Mouse (Mus musculus) megakaryocyte-erythroid progenitor cell, adult 5 weeks (primary cell): ENCODE results near the gene Gtf2ird2. TPM values are rescaled to one million over a fixed set of nuclear protein-coding genes. Genes with fewer than 3 reads are reported as not detected.

ENCODE experiments used
- polyA plus RNA-seq: library from polyadenylated mRNA; stranded (reverse); fragments of >175 nt; gene quantifications from 2 replicates; pipeline ENCODE4 v1.2.3, GENCODE M21; 2012

Gtf2ird2 gene
- polyA plus RNA-seq, result 9.0 and 10.6 TPM in 2 replicates

GRCm38 (mm10) chr5:134183880-134184808 lies at the start of gene Gtf2ird2:
Gene Gtf2ird2 (plus strand): TSS chr5:134184019.

GRCm38 (mm10) chr5:134176169-134176881 lies 7.5 kb upstream of the Gtf2ird2 start, which contains the start of gene Rcc1l:
Gene Rcc1l (minus strand): TSS chr5:134176774.

GRCm38 (mm10) chr5:134229391-134229790 lies 45.6 kb downstream of the Gtf2ird2 start, which contains the start of gene Ncf1:
Gene Ncf1 (minus strand): TSS chr5:134229625.

Other genes starting within 250 kb of the Gtf2ird2 start
- gene Castor2, start 84.3 kb upstream of the Gtf2ird2 start, polyA plus RNA-seq, result 3.1 and 3.5 TPM in 2 replicates
- gene Rcc1l, start 7.2 kb upstream of the Gtf2ird2 start, polyA plus RNA-seq, result 13.0 and 14.7 TPM in 2 replicates
- 233 and 362 TPM in 2 replicates for gene Ncf1, start 45.6 kb downstream of the Gtf2ird2 start, polyA plus RNA-seq
- 343 and 347 TPM in 2 replicates for gene Gtf2i, start 130.7 kb downstream of the Gtf2ird2 start, polyA plus RNA-seq